Mouse (Mus musculus): Measurements from ENCODE around the gene Col1a1. TPM values are rescaled to one million over a fixed set of nuclear protein-coding genes. Genes with fewer than 3 reads are reported as not detected.

Col1a1 gene
- polyA plus RNA-seq, 1 experiment from 2014 or later: 136 TPM

GRCm38 (mm10) chr11:94916477-94916876 lies 19.5 kb upstream of the Col1a1 start:
- WGBS: 30% methylated on average over 4 of the region's 4 CpGs
- Histone ChIP-seq H3K4me1 (ENCODE audit: control insufficient read depth, insufficient read depth, low read length) (0 out of 2 replicates have a peak, but pooled peaks cover 2% of the 10 kb centered on the region), H3K9ac (ENCODE audit: low read length) (no peak overlapping the region), H3K4me2 (no peak overlapping the region), H3K27me3 (ENCODE audit: control insufficient read depth, insufficient read depth, low read length) (no peaks in the 10 kb centered on the region), H3K36me3 (ENCODE audit: control insufficient read depth, insufficient read depth, low read length) (no peaks in the 10 kb centered on the region), H3K9me3 (ENCODE audit: control insufficient read depth, low read length) (no peaks in the 10 kb centered on the region), H3K4me3 (ENCODE audit: low read depth, low read length) (no peak overlapping the region), H3K27ac (ENCODE audit: low read depth, low read length) (no peak overlapping the region)
- no peak for ATAC-seq (ENCODE audit: low FRiP score)
- no peak for DNase-seq (ENCODE audit: low spot score, missing footprints)

- H3K27me3 ChIP-seq (ENCODE audit: control insufficient read depth, insufficient read depth, low read length): no peaks in the 10 kb centered on the region
- ATAC-seq (ENCODE audit: low FRiP score) (no peak), DNase-seq (ENCODE audit: low spot score, missing footprints) (no peak)
- no peak overlapping the region for H3K4me3 ChIP-seq (ENCODE audit: low read depth, low read length)
- no peak overlapping the region for H3K4me2 ChIP-seq
- WGBS: 82% methylated on average over 6 of the region's 6 CpGs
- no peaks in the 10 kb centered on the region for H3K9me3 ChIP-seq (ENCODE audit: control insufficient read depth, low read length)
- 0 out of 2 replicates have a peak, but pooled peaks cover 2% of the 10 kb centered on the region for H3K4me1 ChIP-seq (ENCODE audit: control insufficient read depth, insufficient read depth, low read length)
- no peak overlapping the region for H3K27ac ChIP-seq (ENCODE audit: low read depth, low read length)
- H3K36me3 ChIP-seq (ENCODE audit: control insufficient read depth, insufficient read depth, low read length): no peaks in the 10 kb centered on the region
- H3K9ac ChIP-seq (ENCODE audit: low read length): no peak overlapping the region
Measured at GRCm38 (mm10) chr11:94917717-94918116, 18.3 kb upstream of the Col1a1 start.

- DNase-seq (ENCODE audit: low spot score, missing footprints) (peak; percentile 53), ATAC-seq (ENCODE audit: low FRiP score) (no peak)
- no peak overlapping the region for H3K4me2 ChIP-seq
- no peak overlapping the region for H3K27ac ChIP-seq (ENCODE audit: low read depth, low read length)
- 74% methylated on average over 6 of the region's 6 CpGs for WGBS
- no peaks in the 10 kb centered on the region for H3K9me3 ChIP-seq (ENCODE audit: control insufficient read depth, low read length)
- H3K4me1 ChIP-seq (ENCODE audit: control insufficient read depth, insufficient read depth, low read length): 0 out of 2 replicates have a peak, but pooled peaks cover 2% of the 10 kb centered on the region
- no peaks in the 10 kb centered on the region for H3K27me3 ChIP-seq (ENCODE audit: control insufficient read depth, insufficient read depth, low read length)
- H3K4me3 ChIP-seq (ENCODE audit: low read depth, low read length): no peak overlapping the region
- H3K36me3 ChIP-seq (ENCODE audit: control insufficient read depth, insufficient read depth, low read length): no peaks in the 10 kb centered on the region
- H3K9ac ChIP-seq (ENCODE audit: low read length): no peak overlapping the region
Measured at GRCm38 (mm10) chr11:94920996-94921401, 15.0 kb upstream of the Col1a1 start.

- H3K4me1 ChIP-seq (ENCODE audit: control insufficient read depth, insufficient read depth, low read length): peaks cover 7% of the 10 kb centered on the region; the same call in 1 of the 2 replicates
- H3K36me3 ChIP-seq (ENCODE audit: control insufficient read depth, insufficient read depth, low read length): no peaks in the 10 kb centered on the region
- no peak overlapping the region for H3K4me2 ChIP-seq
- no peaks in the 10 kb centered on the region for H3K9me3 ChIP-seq (ENCODE audit: control insufficient read depth, low read length)
- ATAC-seq (ENCODE audit: low FRiP score): no peak
- H3K27me3 ChIP-seq (ENCODE audit: control insufficient read depth, insufficient read depth, low read length): no peaks in the 10 kb centered on the region
- no peak overlapping the region for H3K4me3 ChIP-seq (ENCODE audit: low read depth, low read length)
- 94% methylated on average over 4 of the region's 4 CpGs for WGBS
- no peak overlapping the region for H3K9ac ChIP-seq (ENCODE audit: low read length)
- H3K27ac ChIP-seq (ENCODE audit: low read depth, low read length): no peak overlapping the region
- DNase-seq (ENCODE audit: low spot score, missing footprints): peak; percentile 69
Measured at GRCm38 (mm10) chr11:94924977-94925376, 11.0 kb upstream of the Col1a1 start.

GRCm38 (mm10) chr11:94926431-94926830 lies 9.6 kb upstream of the Col1a1 start:
- no peak overlapping the region for H3K4me2 ChIP-seq
- no peak overlapping the region for H3K27ac ChIP-seq (ENCODE audit: low read depth, low read length)
- no peaks in the 10 kb centered on the region for H3K9me3 ChIP-seq (ENCODE audit: control insufficient read depth, low read length)
- H3K27me3 ChIP-seq (ENCODE audit: control insufficient read depth, insufficient read depth, low read length): no peaks in the 10 kb centered on the region
- DNase-seq (ENCODE audit: low spot score, missing footprints) (no peak), ATAC-seq (ENCODE audit: low FRiP score) (no peak)
- WGBS: 76% methylated on average over 11 of the region's 11 CpGs
- H3K4me3 ChIP-seq (ENCODE audit: low read depth, low read length): no peak overlapping the region
- H3K9ac ChIP-seq (ENCODE audit: low read length): no peak overlapping the region
- H3K36me3 ChIP-seq (ENCODE audit: control insufficient read depth, insufficient read depth, low read length): no peaks in the 10 kb centered on the region
- peaks cover 7% of the 10 kb centered on the region; the same call in 1 of the 2 replicates for H3K4me1 ChIP-seq (ENCODE audit: control insufficient read depth, insufficient read depth, low read length)

GRCm38 (mm10) chr11:94927771-94928291 lies 8.2 kb upstream of the Col1a1 start:
- Histone ChIP-seq H3K4me2 (no peak overlapping the region), H3K4me3 (ENCODE audit: low read depth, low read length) (no peak overlapping the region), H3K4me1 (ENCODE audit: control insufficient read depth, insufficient read depth, low read length) (peaks cover 7% of the 10 kb centered on the region; the same call in 1 of the 2 replicates), H3K9ac (ENCODE audit: low read length) (no peak overlapping the region), H3K27me3 (ENCODE audit: control insufficient read depth, insufficient read depth, low read length) (no peaks in the 10 kb centered on the region; the same call in 1 of the 2 replicates), H3K27ac (ENCODE audit: low read depth, low read length) (no peak overlapping the region), H3K36me3 (ENCODE audit: control insufficient read depth, insufficient read depth, low read length) (no peaks in the 10 kb centered on the region), H3K9me3 (ENCODE audit: control insufficient read depth, low read length) (no peaks in the 10 kb centered on the region)
- 29% methylated on average over 5 of the region's 5 CpGs for WGBS
- DNase-seq (ENCODE audit: low spot score, missing footprints) (no peak), ATAC-seq (ENCODE audit: low FRiP score) (no peak)

GRCm38 (mm10) chr11:94928820-94929219 lies 7.2 kb upstream of the Col1a1 start:
- Histone ChIP-seq H3K4me1 (ENCODE audit: control insufficient read depth, insufficient read depth, low read length) (peaks cover 7% of the 10 kb centered on the region; the same call in 1 of the 2 replicates), H3K4me3 (ENCODE audit: low read depth, low read length) (no peak overlapping the region)

GRCm38 (mm10) chr11:94929599-94929998 lies 6.4 kb upstream of the Col1a1 start:
- peaks cover 7% of the 10 kb centered on the region; the same call in 1 of the 2 replicates for H3K4me1 ChIP-seq (ENCODE audit: control insufficient read depth, insufficient read depth, low read length)
- no peak overlapping the region for H3K27ac ChIP-seq (ENCODE audit: low read depth, low read length)

More at GRCm38 (mm10) chr11:94928820-94929219, 7.2 kb upstream of the Col1a1 start:
- WGBS: 7% methylated on average over 13 of the region's 13 CpGs
- H3K27ac ChIP-seq (ENCODE audit: low read depth, low read length): no peak overlapping the region
- ATAC-seq (ENCODE audit: low FRiP score) (peak; percentile 87), DNase-seq (ENCODE audit: low spot score, missing footprints) (peak; percentile 92)
- H3K4me2 ChIP-seq: peak overlapping the region; percentile 11; the same call in 1 of the 2 replicates
- no peaks in the 10 kb centered on the region for H3K36me3 ChIP-seq (ENCODE audit: control insufficient read depth, insufficient read depth, low read length)
- H3K27me3 ChIP-seq (ENCODE audit: control insufficient read depth, insufficient read depth, low read length): peaks cover 8% of the 10 kb centered on the region
- H3K9me3 ChIP-seq (ENCODE audit: control insufficient read depth, low read length): no peaks in the 10 kb centered on the region
- peak overlapping the region; percentile 9; the same call in 1 of the 2 replicates for H3K9ac ChIP-seq (ENCODE audit: low read length)

GRCm38 (mm10) chr11:94930151-94930550 lies 5.9 kb upstream of the Col1a1 start:
- no peaks in the 10 kb centered on the region for H3K9me3 ChIP-seq (ENCODE audit: control insufficient read depth, low read length)
- 53% methylated on average over 4 of the region's 4 CpGs for WGBS
- peaks cover 21% of the 10 kb centered on the region for H3K27me3 ChIP-seq (ENCODE audit: control insufficient read depth, insufficient read depth, low read length)
- no peak overlapping the region for H3K4me2 ChIP-seq
- no peak overlapping the region for H3K9ac ChIP-seq (ENCODE audit: low read length)
- H3K4me1 ChIP-seq (ENCODE audit: control insufficient read depth, insufficient read depth, low read length): peaks cover 7% of the 10 kb centered on the region; the same call in 1 of the 2 replicates
- H3K4me3 ChIP-seq (ENCODE audit: low read depth, low read length): no peak overlapping the region
- ATAC-seq (ENCODE audit: low FRiP score) (no peak), DNase-seq (ENCODE audit: low spot score, missing footprints) (no peak)
- H3K27ac ChIP-seq (ENCODE audit: low read depth, low read length): no peak overlapping the region
- no peaks in the 10 kb centered on the region for H3K36me3 ChIP-seq (ENCODE audit: control insufficient read depth, insufficient read depth, low read length)

More at GRCm38 (mm10) chr11:94929599-94929998, 6.4 kb upstream of the Col1a1 start:
- ATAC-seq (ENCODE audit: low FRiP score) (no peak), DNase-seq (ENCODE audit: low spot score, missing footprints) (no peak)
- H3K9ac ChIP-seq (ENCODE audit: low read length): no peak overlapping the region
- H3K4me2 ChIP-seq: no peak overlapping the region
- 50% methylated on average over 9 of the region's 9 CpGs for WGBS
- H3K9me3 ChIP-seq (ENCODE audit: control insufficient read depth, low read length): no peaks in the 10 kb centered on the region
- H3K27me3 ChIP-seq (ENCODE audit: control insufficient read depth, insufficient read depth, low read length): peaks cover 16% of the 10 kb centered on the region
- no peak overlapping the region for H3K4me3 ChIP-seq (ENCODE audit: low read depth, low read length)
- no peaks in the 10 kb centered on the region for H3K36me3 ChIP-seq (ENCODE audit: control insufficient read depth, insufficient read depth, low read length)
